In genomic region chr9:90054371-90055145, GRCm38 (mm10) we compare ENCODE assay signal across 8 mouse cellular contexts. TPM values are rescaled to one million over a fixed set of nuclear protein-coding genes. Genes with fewer than 3 reads are reported as not detected.
DNase-seq lines count a peak whose midpoint lies in the region; ATAC-seq and TF ChIP-seq lines count a peak whose summit lies in the region.

No protein-coding gene starts in this region.

- H3K36me3 ChIP-seq in embryonic facial prominence, embryonic 15.5 days, result no peaks in the 10 kb centered on the region
- H3K36me3 ChIP-seq in heart, embryonic 16.5 days (ENCODE audit: control insufficient read depth, insufficient read depth), result no peaks in the 10 kb centered on the region

- peak overlapping the region; percentile 68 for H3K27ac ChIP-seq in layer of hippocampus, adult 2 months
- H3K27ac ChIP-seq in embryonic facial prominence, embryonic 15.5 days (replicated peaks), result no peak overlapping the region
- peak overlapping the region; percentile 57; the same call in 1 of the 2 replicates for H3K27ac ChIP-seq in heart, embryonic 16.5 days (ENCODE audit: low read length)

- WGBS in embryonic facial prominence, embryonic 15.5 days, result under 1% methylated on average over 37 of the region's 37 CpGs
- WGBS in heart, embryonic 16.5 days, result under 1% methylated on average over 37 of the region's 37 CpGs

- peak overlapping the region; percentile 48; the same call in 1 of the 2 replicates for H3K9ac ChIP-seq in embryonic facial prominence, embryonic 15.5 days
- peak overlapping the region; percentile 81 for H3K9ac ChIP-seq in heart, embryonic 16.5 days (ENCODE audit: low read length)

- 0 out of 2 replicates have a peak, but pooled peaks cover 6% of the 10 kb centered on the region for H3K4me1 ChIP-seq in embryonic facial prominence, embryonic 15.5 days
- H3K4me1 ChIP-seq in heart, embryonic 16.5 days (ENCODE audit: control insufficient read depth, insufficient read depth, low read length), result 0 out of 2 replicates have a peak, but pooled peaks cover 2% of the 10 kb centered on the region

- no peaks in the 10 kb centered on the region for H3K27me3 ChIP-seq in embryonic facial prominence, embryonic 15.5 days
- no peaks in the 10 kb centered on the region for H3K27me3 ChIP-seq in heart, embryonic 16.5 days (ENCODE audit: control insufficient read depth, insufficient read depth, low read length)

- DNase-seq in layer of hippocampus, adult 2 months (ENCODE audit: low spot score in 2 of 2), result no peak
- DNase-seq in layer of hippocampus, adult 18-20 months (ENCODE audit: low spot score in 2 of 2), result no peak
- DNase-seq in kidney, postnatal 14 days, result peak; percentile 89
- DNase-seq in lung, postnatal 14 days, result peak; percentile 79
- DNase-seq in ovary, postnatal 10 days (ENCODE audit: low spot score), result peak; percentile 36
- DNase-seq in urinary bladder, postnatal 10 days (ENCODE audit: low spot score), result peak; percentile 21

- TF ChIP-seq CTCF in layer of hippocampus, adult 2 months (conservative IDR thresholded peaks at IDR 0.05), result peak; percentile 60

- peak overlapping the region; percentile 80 for H3K4me2 ChIP-seq in embryonic facial prominence, embryonic 15.5 days (replicated peaks)
- peak overlapping the region; percentile 96 for H3K4me2 ChIP-seq in heart, embryonic 16.5 days (ENCODE audit: low read depth, low read length)

- peak overlapping the region; percentile 50 for H3K4me3 ChIP-seq in layer of hippocampus, adult 2 months
- peak overlapping the region; percentile 51 for H3K4me3 ChIP-seq in embryonic facial prominence, embryonic 15.5 days (replicated peaks)
- peak overlapping the region; percentile 70 for H3K4me3 ChIP-seq in heart, embryonic 16.5 days (ENCODE audit: low read length)

- no peaks in the 10 kb centered on the region for H3K9me3 ChIP-seq in embryonic facial prominence, embryonic 15.5 days (replicated peaks)
- no peaks in the 10 kb centered on the region for H3K9me3 ChIP-seq in heart, embryonic 16.5 days (replicated peaks; ENCODE audit: control insufficient read depth, low read length)

- peak; percentile 79 for ATAC-seq in embryonic facial prominence, embryonic 15.5 days (ENCODE audit: insufficient number of reproducible peaks, low FRiP score, low TSS enrichment, low read depth)
- ATAC-seq in heart, embryonic 16.5 days (replicated peaks; ENCODE audit: extremely low read depth, insufficient read depth, low FRiP score), result peak; percentile 94

RNA-seq across cellular contexts. Expression of gene Ctsh, which starts 0.6 kb away (rescaled TPM):
- total RNA-seq in layer of hippocampus, adult 2 months (2021), result 10 to 100 TPM; 13.7 to 16.0 TPM
- 10 to 100 TPM; 13.5 to 15.9 TPM for total RNA-seq in layer of hippocampus, adult 18-20 months (2021)
- 58.9 and 67.1 TPM in 2 replicates for polyA plus RNA-seq in embryonic facial prominence, embryonic 15.5 days (2015; fragmentation: Nextera tagmentation; extraction: Ambion mirVana)
- 60.9 and 128 TPM in 2 replicates for polyA plus RNA-seq in heart, embryonic 16.5 days (2015; fragmentation: Nextera tagmentation; extraction: Ambion mirVana)

Comparison
In these comparisons a context has a peak if more than half of its experiments do, and no peak if none do; other contexts are left out.
1. DNase-seq: peak in kidney, postnatal 14 days (single experiment), lung, postnatal 14 days (single experiment), ovary, postnatal 10 days (single experiment) and urinary bladder, postnatal 10 days (single experiment); none in layer of hippocampus, adult 2 months (0 of 2) and layer of hippocampus, adult 18-20 months (0 of 2).
2. Peak in every context shown above with its lines, with median percentiles within 50 percentile points of each other: H3K4me3 ChIP-seq.